In genomic region chr13:49169448-49170207, GRCm38 (mm10) we compare ENCODE assay signal across 8 mouse cellular contexts. TPM values are rescaled to one million over a fixed set of nuclear protein-coding genes. Genes with fewer than 3 reads are reported as not detected.
DNase-seq lines count a peak whose midpoint lies in the region; ATAC-seq lines count a peak whose summit lies in the region.

No protein-coding gene starts in this region.

- 21% methylated on average over 17 of the region's 17 CpGs for WGBS in hindbrain, embryonic 16.5 days

- H3K9ac ChIP-seq in hindbrain, embryonic 16.5 days (ENCODE audit: low read depth, low read length) = no peak overlapping the region

- H3K9me3 ChIP-seq in hindbrain, embryonic 16.5 days (ENCODE audit: control insufficient read depth, low read length) = no peaks in the 10 kb centered on the region

- peak; percentile 63 for ATAC-seq in hindbrain, embryonic 16.5 days
- ATAC-seq in megakaryocyte progenitor cell, adult 5-6 weeks (replicated peaks; ENCODE audit: poor library complexity) = peak; percentile 85

- H3K27me3 ChIP-seq in hindbrain, embryonic 16.5 days (replicated peaks; ENCODE audit: control insufficient read depth, insufficient read depth, low read length) = no peaks in the 10 kb centered on the region

- peak; percentile 89 for DNase-seq in MN1 (ENCODE audit: low spot score)
- peak; percentile 98 to 100 for DNase-seq in cerebellum, postnatal 14 days
- DNase-seq in frontal cortex, postnatal 36 days (ENCODE audit: low spot score in 2 of 2) = peak; percentile 88 to 89
- peak; percentile 76 for DNase-seq in left cerebral cortex, adult 11 months (ENCODE audit: low spot score)
- DNase-seq in right cerebral cortex, adult 2 months (ENCODE audit: low spot score in 2 of 2) = peak; percentile 88
- DNase-seq in urinary bladder, adult 2 months (ENCODE audit: low spot score) = peak; percentile 89

- no peaks in the 10 kb centered on the region for H3K36me3 ChIP-seq in hindbrain, embryonic 16.5 days (ENCODE audit: control insufficient read depth, insufficient read depth, low read length)

- H3K4me2 ChIP-seq in hindbrain, embryonic 16.5 days (ENCODE audit: low read length) = no peak overlapping the region

- H3K4me1 ChIP-seq in hindbrain, embryonic 16.5 days (ENCODE audit: control insufficient read depth, insufficient read depth, low read depth, low read length) = peaks cover 5% of the 10 kb centered on the region

- H3K27ac ChIP-seq in hindbrain, embryonic 16.5 days (ENCODE audit: low read depth, low read length) = no peak overlapping the region

- no peak overlapping the region for H3K4me3 ChIP-seq in hindbrain, embryonic 16.5 days (ENCODE audit: low read length)

RNA-seq across cellular contexts. Expression of gene Ninj1, which starts 17.7 kb away (rescaled TPM):
- 35.5 and 40.2 TPM in 2 replicates for polyA plus RNA-seq in hindbrain, embryonic 16.5 days (2015; fragmentation: Nextera tagmentation; extraction: Ambion mirVana)
- total RNA-seq in megakaryocyte progenitor cell, adult 5-6 weeks (2015) = 68.2 and 69.6 TPM in 2 replicates
- 38.4 and 38.8 TPM in 2 replicates for total RNA-seq in megakaryocyte progenitor cell, adult 5-6 weeks (2017)
- 115 and 126 TPM in 2 replicates for polyA plus RNA-seq in urinary bladder, adult 2 months (2012; rRNA removed)

RNA-seq across cellular contexts. Expression of gene Wnk2, which starts 21.8 kb away (rescaled TPM):
- polyA plus RNA-seq in hindbrain, embryonic 16.5 days (2015; fragmentation: Nextera tagmentation; extraction: Ambion mirVana) = 15.6 and 17.9 TPM in 2 replicates
- not detected in 2 replicates for total RNA-seq in megakaryocyte progenitor cell, adult 5-6 weeks (2015)
- 0.03 TPM in 1 of 2 replicates, not detected in the other for total RNA-seq in megakaryocyte progenitor cell, adult 5-6 weeks (2017)
- polyA plus RNA-seq in urinary bladder, adult 2 months (2012; rRNA removed) = 14.9 and 28.9 TPM in 2 replicates

RNA-seq across cellular contexts. Expression of gene Card19, which starts 46.2 kb away (rescaled TPM):
- polyA plus RNA-seq in hindbrain, embryonic 16.5 days (2015; fragmentation: Nextera tagmentation; extraction: Ambion mirVana) = 37.7 and 38.8 TPM in 2 replicates
- 20.1 and 27.1 TPM in 2 replicates for total RNA-seq in megakaryocyte progenitor cell, adult 5-6 weeks (2015)
- 22.1 and 30.2 TPM in 2 replicates for total RNA-seq in megakaryocyte progenitor cell, adult 5-6 weeks (2017)
- polyA plus RNA-seq in urinary bladder, adult 2 months (2012; rRNA removed) = 68.5 and 87.0 TPM in 2 replicates
